Mouse (Mus musculus) 3T3-L1 (cell line): ENCODE measurements around the gene Trim25.

ENCODE experiments used
- DNase-seq: peaks from one replicate; pipeline ENCODE4 v3.0.0-alpha.2; 2015; ENCODE audit warnings: low read depth, low spot score

Gene Trim25

DNA sequence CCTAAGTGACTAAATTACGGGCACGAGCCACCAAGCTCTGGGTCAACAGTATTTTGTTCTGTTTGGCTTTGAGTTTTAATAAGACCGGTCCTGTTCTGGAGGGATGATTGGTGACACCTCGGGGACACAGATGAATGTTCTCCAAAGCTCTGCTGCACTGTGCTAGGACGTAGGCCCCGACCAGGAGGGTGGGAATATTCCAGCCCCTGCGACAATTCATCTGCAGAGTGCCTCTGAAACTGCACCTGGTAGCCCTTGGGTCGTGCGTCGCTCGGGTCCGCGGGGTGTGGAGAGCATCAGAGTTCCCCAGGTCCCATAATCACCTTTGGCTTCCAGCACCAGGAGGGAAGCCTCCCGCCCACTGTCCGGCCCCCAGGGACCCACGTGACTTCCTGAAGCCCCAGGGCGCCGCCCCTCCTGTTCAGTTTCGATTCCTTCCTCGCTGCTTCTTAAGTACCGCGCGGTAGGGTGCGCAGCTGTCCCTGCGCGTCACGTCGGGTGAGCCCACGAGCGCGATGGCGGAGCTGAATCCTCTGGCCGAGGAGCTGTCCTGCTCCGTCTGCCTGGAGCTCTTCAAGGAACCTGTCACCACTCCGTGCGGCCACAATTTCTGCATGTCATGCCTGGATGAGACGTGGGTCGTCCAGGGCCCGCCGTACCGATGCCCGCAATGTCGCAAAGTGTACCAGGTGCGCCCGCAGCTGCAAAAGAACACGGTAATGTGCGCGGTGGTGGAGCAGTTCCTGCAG is at the start of gene Trim25:
TSS of gene Trim25 (plus strand) at position 403 of the 749 bp plus-strand sequence.
- peak; percentile 97 for DNase-seq

DNA sequence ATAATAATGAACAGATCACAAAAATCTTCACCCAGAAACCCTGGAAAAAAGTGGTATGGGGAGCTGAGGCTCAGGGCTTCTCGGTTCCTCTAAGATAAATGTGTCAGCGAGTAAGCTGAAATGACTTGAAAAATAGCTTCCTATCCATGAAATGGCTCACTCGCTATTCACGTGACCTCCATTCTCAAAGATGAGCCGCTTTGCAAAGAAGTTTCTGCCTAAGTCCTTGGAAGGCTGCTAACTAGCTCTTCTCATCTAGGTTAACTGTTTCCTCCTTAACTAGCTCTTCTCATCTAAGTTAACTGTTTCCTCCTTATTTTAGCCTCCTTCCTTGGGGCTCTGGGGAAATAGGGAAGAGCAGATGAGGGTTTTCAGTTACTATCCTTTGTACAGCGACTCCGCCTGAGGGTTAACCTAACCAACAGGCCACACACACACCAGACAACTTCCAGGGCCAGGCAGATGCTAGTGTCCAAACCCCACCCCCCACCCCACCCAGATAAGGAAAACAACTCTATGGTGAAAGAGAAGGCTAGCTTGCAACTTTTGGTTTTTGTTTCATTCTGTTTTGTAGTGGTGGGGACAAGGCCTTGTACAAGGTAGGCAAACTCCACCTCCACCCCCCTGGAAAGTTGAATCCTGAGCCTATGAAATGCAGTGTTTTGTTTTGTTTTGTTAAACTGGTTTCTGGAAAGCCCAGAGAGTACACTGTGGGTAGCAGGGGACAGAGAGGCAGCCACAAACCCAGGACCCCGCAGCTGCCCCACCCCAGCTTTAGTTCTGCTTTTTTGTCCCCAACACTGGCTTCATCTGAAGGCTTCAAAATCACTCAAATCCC is 49.2 kb upstream of the Trim25 start:
- DNase-seq: no peak

DNA sequence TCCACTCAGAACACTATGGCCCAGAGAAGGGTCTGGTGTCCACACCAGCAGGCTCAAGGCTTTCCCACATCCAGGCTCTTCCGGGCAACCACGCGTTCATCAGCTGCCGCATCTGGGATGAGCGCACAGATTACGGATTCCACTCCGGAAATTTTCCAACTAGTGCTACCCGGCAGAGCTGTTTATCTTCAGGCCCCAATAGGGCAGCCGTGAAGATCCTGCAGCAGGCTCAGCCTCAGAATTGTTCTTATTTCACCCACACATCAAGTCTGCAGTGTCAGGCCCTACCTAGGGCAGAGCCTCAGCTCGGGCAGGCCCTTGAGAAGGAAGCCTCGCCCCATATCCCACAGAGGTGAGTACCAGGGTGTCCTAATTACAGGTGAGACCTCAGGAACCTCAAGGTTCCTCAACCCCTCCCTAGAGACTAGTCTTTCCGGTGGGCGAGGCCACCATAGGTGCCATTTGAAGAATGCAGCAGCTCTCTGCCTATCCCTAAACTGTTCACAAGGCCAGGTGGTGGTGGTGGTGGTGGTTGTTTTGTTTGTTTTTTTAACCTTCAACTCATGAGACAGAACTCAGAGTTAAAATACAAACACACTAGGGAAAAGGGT is 48.4 kb upstream of the Trim25 start:
- DNase-seq: no peak

DNA sequence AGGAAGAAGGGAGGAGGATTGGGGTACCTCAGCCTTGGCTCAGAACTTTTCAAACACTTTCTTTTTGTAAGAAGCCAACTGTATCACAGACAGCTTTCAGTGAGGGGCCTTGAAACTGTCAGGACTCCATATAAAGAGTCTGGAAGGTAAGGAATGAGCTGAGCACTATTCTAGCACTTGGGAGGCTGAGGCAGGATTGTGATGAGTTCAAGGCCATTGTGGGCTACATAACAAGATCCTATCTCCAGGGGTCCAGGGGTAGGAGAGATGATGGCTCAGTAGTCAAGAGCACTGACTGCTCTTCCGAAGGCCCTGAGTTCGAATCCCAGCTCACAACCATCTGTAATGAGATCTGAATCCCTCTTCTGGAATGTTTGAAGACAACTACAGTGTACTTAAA is 47.6 kb upstream of the Trim25 start:
- DNase-seq: no peak

DNA sequence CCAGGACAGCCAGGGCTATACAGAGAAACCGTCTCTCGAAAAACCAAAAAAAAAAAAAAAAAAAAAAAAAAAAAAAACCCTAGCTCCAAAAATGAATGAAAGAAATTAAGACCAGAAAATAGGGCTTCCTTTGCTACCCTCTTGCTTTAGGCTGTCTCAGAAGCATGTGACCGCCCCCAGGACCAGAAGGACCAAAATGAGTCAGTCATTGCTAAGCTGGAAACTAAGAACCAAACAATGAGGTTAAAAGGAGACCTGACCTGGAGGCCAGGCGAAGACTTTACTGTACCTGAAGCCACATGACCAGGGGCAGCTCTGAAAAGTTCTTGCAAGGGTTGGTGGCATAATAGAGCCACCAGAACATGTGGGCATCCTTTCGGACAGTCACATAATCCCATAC is 47.1 kb upstream of the Trim25 start:
- peak; percentile 29 for DNase-seq

DNA sequence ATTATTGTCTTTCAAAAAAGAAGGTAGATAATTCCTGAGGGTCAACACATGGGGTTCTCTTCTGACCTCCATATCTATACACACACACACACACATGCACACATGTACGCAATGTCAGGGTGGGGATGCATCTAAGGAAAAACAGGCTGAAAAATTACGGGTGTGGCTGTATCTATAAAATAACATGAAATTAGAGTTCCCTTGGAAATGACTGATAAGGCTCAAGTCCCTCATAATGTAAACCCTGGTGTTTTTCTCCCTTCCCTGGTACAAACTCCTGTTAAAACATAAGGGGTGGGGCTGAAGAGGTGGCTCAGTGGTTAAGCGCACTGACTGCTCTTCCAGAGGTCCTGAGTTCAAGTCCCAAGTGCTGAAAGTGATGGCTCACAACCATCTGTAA is 45.6 kb upstream of the Trim25 start:
- DNase-seq: no peak

DNA sequence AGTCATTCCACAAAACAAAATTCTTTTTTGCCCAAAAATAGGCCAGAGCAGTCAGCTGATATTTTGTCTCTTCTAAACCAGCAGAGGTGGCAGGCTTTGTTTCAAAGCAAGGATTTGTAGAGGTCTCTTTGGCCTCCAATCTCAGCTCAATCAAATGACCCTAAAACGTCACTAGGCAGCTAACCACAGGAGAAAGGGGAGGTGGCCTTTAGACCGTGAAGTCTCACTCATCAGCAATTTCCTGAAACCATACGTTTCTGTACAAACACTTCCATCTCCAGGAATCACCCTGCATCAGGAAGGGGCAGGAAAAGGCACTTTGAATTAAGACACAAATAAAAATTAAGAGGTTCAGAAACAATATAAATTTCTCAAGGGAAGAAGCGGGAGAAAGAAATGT is 44.4 kb upstream of the Trim25 start:
- peak; percentile 88 for DNase-seq

DNA sequence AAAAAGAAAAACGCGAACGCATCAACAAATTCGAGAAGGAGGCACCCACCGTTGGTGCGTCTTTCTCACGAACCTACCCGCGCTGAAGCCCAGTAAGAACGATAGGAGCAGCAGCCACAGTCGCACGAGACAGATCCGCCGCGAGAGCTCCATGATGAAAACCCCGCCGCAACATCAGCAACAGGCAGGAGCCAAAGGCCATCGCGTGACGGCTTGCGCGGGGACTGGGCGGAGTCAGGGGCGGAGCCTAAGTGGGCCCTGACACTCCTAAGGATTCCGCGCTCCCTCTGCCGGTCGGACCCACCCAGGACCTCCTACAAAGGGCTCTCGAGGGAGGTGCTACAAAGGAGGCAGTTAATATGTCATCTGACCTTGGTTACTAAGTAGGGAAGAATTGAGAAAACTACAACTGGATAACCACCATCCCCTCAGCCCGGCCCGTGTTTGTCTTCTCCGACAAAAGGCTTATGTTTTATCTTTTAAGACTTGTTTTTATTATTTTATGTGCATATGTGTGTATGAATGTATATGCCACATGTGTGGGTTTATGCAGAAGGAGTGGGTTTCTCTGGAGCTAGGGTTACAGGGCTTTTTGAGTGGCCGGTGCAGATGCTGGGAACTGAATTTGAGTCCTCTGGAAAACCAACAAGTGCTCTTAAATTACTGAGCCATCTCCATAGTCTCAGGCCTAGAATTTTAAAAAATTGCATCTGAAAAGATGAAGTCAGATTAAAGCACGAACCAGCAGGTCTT is 43.8 kb upstream of the Trim25 start, which contains the start of gene Scpep1:
TSS of gene Scpep1 (minus strand) at position 249 of the 753 bp plus-strand sequence.
- DNase-seq: peak; percentile 99

DNA sequence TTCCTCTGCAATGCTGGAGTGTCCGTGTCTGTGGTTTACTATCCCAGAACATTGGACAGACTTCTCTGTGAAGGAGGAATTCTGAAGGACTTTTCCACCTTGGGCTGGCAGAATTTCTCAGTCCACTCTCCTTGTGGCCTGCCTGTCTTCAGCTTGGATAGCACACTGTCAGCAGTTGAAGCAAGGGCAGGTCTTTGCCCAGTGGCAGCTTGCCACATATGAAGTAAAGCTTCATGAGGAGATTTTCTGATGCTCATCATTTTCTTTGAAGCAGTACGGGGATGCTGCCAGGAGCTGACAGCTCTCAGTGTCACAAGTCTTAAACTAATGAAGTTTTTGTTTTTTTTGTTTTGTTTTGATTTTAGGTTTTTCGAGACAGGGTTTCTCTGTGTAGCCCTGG is 40.3 kb upstream of the Trim25 start:
- no peak for DNase-seq

DNA sequence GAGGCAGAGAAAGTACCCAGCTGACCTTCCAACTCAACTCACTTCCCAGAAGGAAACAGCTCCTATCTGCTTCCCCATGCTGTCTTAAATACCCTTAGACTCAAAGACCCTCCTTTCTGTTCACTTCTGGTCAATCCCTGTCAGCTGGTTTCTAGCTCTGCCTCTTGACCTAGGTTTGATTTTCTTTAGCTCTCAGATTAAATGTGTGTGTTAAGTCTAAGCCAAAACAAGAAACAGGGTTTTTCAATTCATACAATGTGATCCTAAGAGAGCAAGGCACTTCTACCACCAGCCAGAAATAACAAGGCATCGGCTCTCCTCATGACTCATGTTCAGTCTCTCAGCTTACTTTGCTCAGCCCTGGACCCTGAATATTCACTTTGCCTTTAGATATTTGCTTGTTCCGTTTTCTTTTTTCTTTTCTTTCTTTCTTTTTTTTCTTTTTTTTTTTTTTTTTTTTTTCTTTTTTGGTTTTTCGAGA is 32.3 kb upstream of the Trim25 start, which contains the start of gene Elobl:
TSS of gene Elobl (minus strand) at position 51 of the 481 bp plus-strand sequence.
- DNase-seq: peak; percentile 40

DNA sequence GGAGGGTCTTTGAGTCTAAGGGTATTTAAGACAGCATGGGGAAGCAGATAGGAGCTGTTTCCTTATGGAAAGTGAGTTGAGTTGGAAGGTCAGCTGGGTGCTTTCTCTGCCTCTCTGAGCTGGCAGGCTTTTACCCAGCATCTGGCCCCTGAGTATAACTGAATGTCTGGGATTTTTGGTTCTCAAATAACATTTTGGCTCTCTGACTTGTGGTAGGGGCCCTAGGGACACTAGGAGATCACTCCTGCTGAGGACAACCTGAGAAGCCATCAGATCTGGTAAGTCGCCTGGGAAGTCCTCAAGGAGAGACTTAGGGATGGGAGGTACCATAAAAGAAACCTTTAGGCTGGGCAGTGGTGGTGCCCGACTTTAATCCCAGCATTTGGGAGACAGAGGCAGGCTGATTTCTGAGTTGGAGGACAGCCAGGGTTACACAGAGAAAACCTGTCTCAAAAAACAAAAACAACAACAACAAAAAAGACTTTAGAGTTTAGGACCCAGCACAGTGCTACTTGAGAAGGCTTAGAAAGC is 28.9 kb upstream of the Trim25 start, which contains the start of gene Coil:
TSS of gene Coil (plus strand) at position 51 of the 531 bp plus-strand sequence.
- DNase-seq: peak; percentile 51

DNA sequence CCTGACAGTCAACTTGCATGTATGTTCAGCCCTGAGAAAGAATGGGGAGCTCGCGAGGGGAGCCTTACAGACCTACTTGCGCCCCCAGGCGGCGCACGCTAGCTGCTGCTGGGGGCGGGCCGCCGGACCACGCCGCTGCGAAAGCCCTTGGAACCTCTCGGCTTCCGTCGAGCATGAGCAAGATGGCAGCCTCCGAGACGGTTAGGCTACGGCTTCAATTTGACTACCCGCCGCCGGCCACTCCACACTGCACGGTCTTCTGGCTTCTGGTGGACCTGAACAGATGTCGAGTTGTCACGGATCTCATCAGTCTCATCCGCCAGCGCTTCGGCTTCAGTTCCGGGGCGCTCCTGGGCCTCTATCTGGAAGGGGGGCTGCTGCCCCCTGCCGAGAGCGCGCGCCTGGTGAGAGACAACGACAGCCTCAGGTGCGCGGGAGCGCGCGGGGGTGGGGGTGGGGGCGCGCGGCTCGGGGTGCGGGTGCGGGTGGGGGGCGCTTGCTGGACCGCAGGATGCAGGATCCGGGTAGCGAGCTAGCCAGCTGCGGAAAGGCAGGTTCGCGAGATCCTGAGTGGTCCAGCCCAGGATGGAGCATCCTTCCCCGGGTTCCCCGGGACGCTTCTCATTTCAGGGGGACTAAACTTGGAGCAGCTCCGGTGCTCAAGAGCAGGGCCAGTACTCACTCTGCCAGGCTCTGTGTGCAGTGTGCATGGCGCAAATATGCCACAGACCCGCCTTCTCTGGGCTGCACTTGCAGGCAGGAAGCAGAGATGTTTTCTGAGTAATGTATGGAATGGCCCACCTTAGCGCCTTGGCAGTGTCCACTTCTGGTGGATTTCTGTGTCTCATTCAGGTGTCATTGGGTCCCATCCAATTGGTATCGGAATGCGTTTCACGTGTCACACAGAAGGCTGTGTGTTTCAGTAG is 25.1 kb upstream of the Trim25 start:
- DNase-seq: peak; percentile 91

DNA sequence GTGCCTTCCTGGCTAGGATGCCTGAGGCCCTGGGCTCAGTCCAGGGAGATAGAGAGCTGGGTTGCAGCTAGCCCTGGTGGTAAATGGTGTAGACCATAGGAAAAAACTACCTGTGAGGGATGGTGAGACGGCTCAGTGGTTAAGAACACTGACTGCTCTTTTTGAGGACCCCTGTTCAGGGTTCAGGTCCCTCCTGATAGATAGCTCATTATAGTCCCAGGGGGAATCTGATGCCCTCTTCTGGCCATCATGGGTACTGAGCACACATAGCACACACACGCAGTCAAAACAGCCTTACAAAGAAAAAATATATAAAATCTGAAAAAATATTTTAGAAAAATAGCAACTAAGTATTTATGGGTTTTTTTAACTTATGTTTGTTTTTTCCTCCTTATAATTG is 22.9 kb upstream of the Trim25 start:
- peak; percentile 48 for DNase-seq

DNA sequence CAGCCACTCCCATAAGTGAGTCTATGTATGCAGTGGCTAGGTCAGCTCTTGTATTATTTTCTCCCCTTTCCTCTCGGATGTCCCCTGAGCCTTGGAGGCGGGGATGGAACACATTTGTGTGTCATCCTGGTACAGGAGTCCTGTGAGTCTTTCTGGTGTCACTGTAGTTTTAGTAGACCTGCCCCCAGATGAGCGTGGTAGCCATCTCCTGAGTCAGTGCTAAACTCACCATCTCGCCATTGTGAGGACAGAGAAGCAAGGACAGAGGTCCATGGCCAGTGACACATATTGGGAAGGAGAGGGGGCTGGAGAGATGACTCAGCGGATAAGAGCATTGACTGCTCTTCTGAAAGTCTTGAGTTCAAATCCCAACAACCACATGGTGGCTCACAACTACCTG is 22.0 kb upstream of the Trim25 start:
- DNase-seq: no peak

DNA sequence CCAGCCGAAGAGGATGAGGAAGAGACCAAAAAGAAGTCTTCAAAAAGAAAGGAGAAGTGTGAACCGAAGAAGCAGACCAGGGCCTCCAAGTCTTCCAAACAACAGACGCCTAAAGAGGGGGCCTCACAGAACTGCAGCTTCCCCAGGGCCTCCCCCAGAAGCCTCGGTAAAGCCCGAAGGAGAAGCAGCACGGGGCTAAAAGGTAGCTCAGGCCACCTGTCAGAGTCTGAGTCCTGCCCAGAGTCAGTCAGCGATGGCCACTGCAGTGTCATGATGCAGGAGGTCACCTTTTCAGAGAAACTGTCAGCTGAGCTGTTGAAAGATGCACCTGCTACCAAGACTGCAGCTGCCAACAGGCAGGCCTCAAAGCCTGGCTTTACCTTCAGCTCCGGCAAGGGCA is 17.8 kb upstream of the Trim25 start:
- DNase-seq: no peak

DNA sequence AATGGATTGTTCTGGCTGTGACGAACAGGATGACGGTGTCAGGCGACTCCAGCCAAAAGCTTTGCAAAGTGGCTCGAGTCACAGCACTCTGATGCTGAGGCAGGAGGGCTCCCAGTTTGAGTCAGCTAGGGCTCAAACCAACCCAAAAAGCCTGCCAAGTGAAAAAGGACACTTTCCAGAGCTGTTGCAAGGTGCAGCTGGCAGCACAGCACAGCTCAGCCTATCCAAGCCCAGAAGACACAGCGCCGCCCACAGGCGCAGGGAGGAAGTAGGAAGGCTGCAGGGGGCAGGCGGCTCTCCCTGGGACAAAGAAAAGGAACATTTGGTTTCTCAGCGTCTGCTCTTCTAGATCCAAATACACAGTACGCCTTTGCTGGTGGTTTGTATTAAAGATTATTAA is 12.6 kb upstream of the Trim25 start:
- DNase-seq: no peak

DNA sequence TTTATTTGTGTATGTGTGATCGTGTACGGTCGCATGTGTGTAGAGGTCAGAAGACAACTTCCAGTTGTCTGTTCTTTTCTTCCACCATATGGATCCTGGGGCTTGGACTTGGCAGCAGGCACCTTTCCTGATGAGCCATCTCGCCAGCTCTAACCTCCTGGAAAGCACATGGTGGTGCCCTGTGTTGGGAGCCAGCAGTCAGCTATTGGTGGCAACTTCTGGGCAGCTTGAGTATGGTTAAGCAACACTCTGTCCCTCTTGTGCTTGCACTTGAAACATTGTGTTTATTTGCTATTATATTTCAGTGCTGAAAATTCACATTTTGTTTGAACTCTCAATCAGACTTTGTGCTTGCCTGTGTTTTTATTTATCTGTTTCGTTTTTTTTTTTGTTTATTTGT is 10.2 kb upstream of the Trim25 start:
- DNase-seq: no peak

DNA sequence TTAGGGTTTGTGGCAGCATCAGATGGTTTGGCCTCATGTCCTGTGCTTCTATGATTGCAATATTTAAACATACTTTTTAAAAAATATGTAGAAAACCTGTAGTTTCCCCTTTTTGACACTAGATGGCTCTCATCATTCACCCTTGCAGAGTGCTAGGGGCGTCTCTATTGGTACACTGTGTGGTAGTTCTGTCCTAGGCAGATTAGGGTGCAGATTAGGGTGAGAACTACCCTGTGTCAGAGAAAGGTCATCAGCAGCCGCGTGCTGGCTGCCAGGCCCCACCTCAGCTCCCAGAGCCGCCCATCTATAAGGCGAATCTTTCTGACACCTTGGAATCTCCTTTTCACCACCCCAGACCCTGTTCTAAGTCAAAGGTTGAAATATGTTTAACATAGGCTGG is 9.6 kb upstream of the Trim25 start:
- DNase-seq: peak; percentile 69

DNA sequence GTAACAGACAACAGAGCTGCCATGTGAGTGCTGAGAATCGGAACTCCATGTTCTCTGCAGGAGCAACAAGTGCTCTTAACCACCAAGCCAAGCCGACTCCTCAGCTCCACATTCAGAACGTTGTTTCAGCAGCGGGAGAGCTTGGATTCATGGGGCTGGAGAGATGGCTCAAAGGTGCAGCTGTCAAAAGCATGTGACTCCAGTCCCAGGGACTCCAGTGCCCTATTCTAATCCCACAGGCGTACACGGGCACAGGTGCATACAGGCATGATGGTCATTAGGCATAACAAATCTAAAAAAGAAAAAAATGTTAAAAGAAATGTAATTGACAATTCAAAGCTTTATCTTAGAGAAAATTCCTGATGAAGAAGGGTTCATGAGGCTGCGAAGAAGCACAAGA is 6.0 kb upstream of the Trim25 start:
- DNase-seq: no peak

DNA sequence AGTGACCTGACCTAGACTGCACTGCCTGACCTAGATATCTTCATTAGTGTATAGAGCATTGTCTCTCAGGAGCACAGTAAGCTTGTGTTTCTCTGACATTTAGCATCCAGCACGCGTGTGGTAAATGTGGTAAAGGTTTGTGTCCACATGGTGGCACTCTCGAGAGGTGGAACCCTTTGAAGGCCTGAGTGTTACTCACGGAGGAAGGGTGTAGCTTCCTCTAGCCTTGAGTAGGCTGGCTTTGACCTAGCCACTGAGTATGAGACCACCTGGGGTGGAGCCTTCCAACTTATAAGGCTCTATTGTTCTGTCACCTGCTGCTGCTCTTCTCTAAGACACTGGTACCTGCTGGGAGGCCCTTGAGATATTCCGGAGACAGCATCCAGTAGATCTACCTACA is 5.6 kb upstream of the Trim25 start:
- DNase-seq: peak; percentile 83
